Mouse (Mus musculus) adrenal gland, postnatal 14 days (tissue): ENCODE results near the gene Sar1a. TPM values are rescaled to one million over a fixed set of nuclear protein-coding genes. Genes with fewer than 3 reads are reported as not detected.

Experiments used
- DNase-seq: peaks from one replicate; pipeline ENCODE4 v3.0.0; 2021; ENCODE audit warnings: mixed read lengths
- total RNA-seq: library from RNA; stranded (reverse); gene quantifications from 2 replicates; pipeline ENCODE4 v1.2.3, GENCODE M21; 2021

Gene Sar1a
- total RNA-seq, 1 experiment from 2014 or later: 170 TPM

- DNase-seq: no peak
These were observed 4.2 kb upstream of the Sar1a start for GRCm38 (mm10) chr10:61675935-61676334.

- DNase-seq: no peak
These were observed 554 bp upstream of the Sar1a start for GRCm38 (mm10) chr10:61679545-61679944.

GRCm38 (mm10) chr10:61689405-61689804, 9.3 kb downstream of the Sar1a start:
- no peak for DNase-seq

GRCm38 (mm10) chr10:61693563-61693962, 13.5 kb downstream of the Sar1a start:
- no peak for DNase-seq

- peak; percentile 99 for DNase-seq
These were observed 15.0 kb downstream of the Sar1a start, which contains the start of gene Tysnd1 for GRCm38 (mm10) chr10:61694870-61695670. Gene Tysnd1 (plus strand): TSS chr10:61695514.

GRCm38 (mm10) chr10:61695703-61696559, 15.8 kb downstream of the Sar1a start:
- peak; percentile 45 for DNase-seq

GRCm38 (mm10) chr10:61696560-61696823, 16.4 kb downstream of the Sar1a start:
- no peak for DNase-seq

GRCm38 (mm10) chr10:61697028-61697427, 16.9 kb downstream of the Sar1a start:
- peak; percentile 69 for DNase-seq

GRCm38 (mm10) chr10:61704663-61705062, 24.6 kb downstream of the Sar1a start:
- DNase-seq: peak; percentile 84

- no peak for DNase-seq
These were observed 26.6 kb downstream of the Sar1a start for GRCm38 (mm10) chr10:61706412-61707375.

- DNase-seq: peak; percentile 64
These were observed 33.5 kb downstream of the Sar1a start for GRCm38 (mm10) chr10:61713601-61714000.

GRCm38 (mm10) chr10:61714146-61714545, 34.0 kb downstream of the Sar1a start:
- no peak for DNase-seq

GRCm38 (mm10) chr10:61714771-61715461, 34.8 kb downstream of the Sar1a start, which contains the start of gene Aifm2:
Gene Aifm2 (plus strand): TSS chr10:61715263.
- peak; percentile 90 for DNase-seq

- DNase-seq: no peak
These were observed 35.4 kb downstream of the Sar1a start for GRCm38 (mm10) chr10:61715462-61715837.

- peak; percentile 67 for DNase-seq
These were observed 36.1 kb downstream of the Sar1a start for GRCm38 (mm10) chr10:61715996-61716864.

- peak; percentile 59 for DNase-seq
These were observed 37.6 kb downstream of the Sar1a start for GRCm38 (mm10) chr10:61717406-61718296.

- DNase-seq: peak; percentile 83
These were observed 40.2 kb downstream of the Sar1a start for GRCm38 (mm10) chr10:61720331-61720730.

- DNase-seq: peak; percentile 37
These were observed 42.1 kb downstream of the Sar1a start for GRCm38 (mm10) chr10:61722215-61722614.

- DNase-seq: peak; percentile 37
These were observed 43.2 kb downstream of the Sar1a start for GRCm38 (mm10) chr10:61723271-61723670.
